Mouse (Mus musculus) gastrocnemius, postnatal 14 days (tissue): ENCODE data around the gene Hs3st4. TPM values are rescaled to one million over a fixed set of nuclear protein-coding genes. Genes with fewer than 3 reads are reported as not detected.

Source experiments
- DNase-seq: peaks from one replicate; pipeline ENCODE4 v3.0.0; 2021; ENCODE audit warnings: mixed read lengths
- intact Hi-C: fragments of 180-260 bp; cut with DNase I; formaldehyde crosslinking; loops from one replicate; pipeline ENCODE4 v1.15.1; 2025; ENCODE audit warnings: low total_unique reads
- long read RNA-seq, 2 experiments: library from polyadenylated mRNA; stranded (forward); transcript quantifications; one replicate each; pipeline ENCODE4 v2.0.0; 2021
- total RNA-seq, 2 experiments: library from RNA; stranded (reverse); gene quantifications; 2 replicates each; pipeline ENCODE4 v1.2.3; 2021

Hs3st4 gene
- total RNA-seq: not detected
- long read RNA-seq, experiment 1: 0 reads
- long read RNA-seq, experiment 2: 0 reads

GRCm38 (mm10) chr7:123982461-123983038 is at the start of gene Hs3st4:
TSS of gene Hs3st4 (plus strand) at chr7:123982869.
- DNase-seq: no peak
- intact Hi-C loops: no loop called here

GRCm38 (mm10) chr7:123946836-123947235 is 35.8 kb upstream of the Hs3st4 start:
- intact Hi-C loops: no loop called here
- no peak for DNase-seq

GRCm38 (mm10) chr7:123963021-123963420 is 19.6 kb upstream of the Hs3st4 start:
- DNase-seq: no peak
- intact Hi-C loops: no loop called here

- no peak for DNase-seq
- intact Hi-C loops: no loop called here
These were observed 18.0 kb upstream of the Hs3st4 start for GRCm38 (mm10) chr7:123964559-123965142.

- intact Hi-C loops: no loop called here
- no peak for DNase-seq
These were observed 17.2 kb upstream of the Hs3st4 start for GRCm38 (mm10) chr7:123965515-123965914.

- DNase-seq: no peak
- intact Hi-C loops: no loop called here
These were observed 7.2 kb upstream of the Hs3st4 start for GRCm38 (mm10) chr7:123975441-123975840.

- intact Hi-C loops: no loop called here
- DNase-seq: no peak
These were observed 1.2 kb upstream of the Hs3st4 start for GRCm38 (mm10) chr7:123981435-123981834.

GRCm38 (mm10) chr7:123982010-123982409 is 659 bp upstream of the Hs3st4 start:
- DNase-seq: no peak
- intact Hi-C loops: no loop called here

GRCm38 (mm10) chr7:123983177-123984046 is 743 bp downstream of the Hs3st4 start:
- intact Hi-C loops: no loop called here
- no peak for DNase-seq

GRCm38 (mm10) chr7:123992121-123992520 is 9.5 kb downstream of the Hs3st4 start:
- intact Hi-C loops: no loop called here
- DNase-seq: no peak

GRCm38 (mm10) chr7:123997266-123997665 is 14.6 kb downstream of the Hs3st4 start:
- intact Hi-C loops: no loop called here

GRCm38 (mm10) chr7:123998601-123999000 is 15.9 kb downstream of the Hs3st4 start:
- DNase-seq: no peak
- intact Hi-C loops: no loop called here

More at GRCm38 (mm10) chr7:123997266-123997665, 14.6 kb downstream of the Hs3st4 start:
- DNase-seq: no peak

GRCm38 (mm10) chr7:124026908-124027307 is 44.2 kb downstream of the Hs3st4 start:
- intact Hi-C loops: no loop called here
- DNase-seq: no peak

- DNase-seq: no peak
- intact Hi-C loops: no loop called here
These were observed 49.6 kb downstream of the Hs3st4 start for GRCm38 (mm10) chr7:124032236-124032635.

GRCm38 (mm10) chr7:124033332-124033731 is 50.7 kb downstream of the Hs3st4 start:
- intact Hi-C loops: no loop called here
- DNase-seq: no peak

- DNase-seq: no peak
- intact Hi-C loops: no loop called here
These were observed 54.6 kb downstream of the Hs3st4 start for GRCm38 (mm10) chr7:124037281-124037700.

GRCm38 (mm10) chr7:124039142-124039541 is 56.5 kb downstream of the Hs3st4 start:
- DNase-seq: no peak
- intact Hi-C loops: no loop called here

GRCm38 (mm10) chr7:124047382-124047781 is 64.7 kb downstream of the Hs3st4 start:
- intact Hi-C loops: no loop called here
- DNase-seq: no peak

GRCm38 (mm10) chr7:124048971-124049370 is 66.3 kb downstream of the Hs3st4 start:
- intact Hi-C loops: no loop called here
- DNase-seq: no peak

GRCm38 (mm10) chr7:124050421-124050820 is 67.8 kb downstream of the Hs3st4 start:
- intact Hi-C loops: no loop called here
- DNase-seq: no peak

GRCm38 (mm10) chr7:124083741-124084140 is 101.1 kb downstream of the Hs3st4 start:
- intact Hi-C loops: no loop called here
- DNase-seq: no peak
